Mouse (Mus musculus): Measurements from ENCODE around the gene Bid.

The Bid gene

DNA sequence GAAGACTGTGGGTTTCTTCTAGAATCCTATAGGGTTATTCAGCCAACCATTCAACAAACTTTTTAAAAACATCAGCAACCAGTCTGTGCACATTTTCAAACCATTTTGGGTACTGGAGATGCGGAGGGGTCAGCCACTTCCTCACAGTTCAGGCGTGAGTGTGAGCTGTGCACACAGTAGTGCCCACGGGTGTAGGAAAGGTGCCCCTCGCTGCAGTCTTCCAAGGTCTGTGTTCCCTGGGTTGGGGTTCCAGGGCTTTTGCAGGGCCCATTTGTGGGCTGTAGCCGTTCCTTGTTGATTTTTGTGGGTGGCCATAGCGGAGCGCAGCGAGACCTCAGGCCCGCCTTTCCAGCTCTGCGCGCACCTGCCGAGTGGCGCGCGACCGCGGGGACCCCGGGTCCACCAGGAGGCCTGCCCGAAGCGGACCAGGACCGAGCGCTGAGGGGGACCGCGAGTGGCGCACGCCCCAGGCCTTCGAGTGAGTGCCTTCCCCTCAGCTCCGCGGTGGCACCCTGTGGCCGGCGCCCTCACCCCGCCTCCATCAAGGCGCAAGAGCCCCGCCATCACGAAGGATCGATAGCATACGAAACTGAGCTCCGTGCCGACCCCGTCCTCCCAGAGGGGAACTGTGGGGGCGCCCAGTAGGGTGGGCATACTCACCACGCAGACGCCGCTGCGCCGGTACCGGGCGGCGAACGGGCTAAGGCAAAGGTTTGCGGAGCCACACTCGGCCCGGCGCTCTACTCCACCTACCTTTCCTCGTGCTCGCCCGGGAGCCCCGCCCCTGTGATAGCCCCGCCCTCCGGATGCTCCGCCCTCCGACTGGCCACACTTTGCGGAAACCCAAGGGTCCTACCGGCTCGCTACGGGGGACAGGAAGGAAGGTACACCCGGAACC, at the start of gene Bid:
Gene Bid (minus strand): TSS at position 780 of the 898 bp plus-strand sequence.
- peak; percentile 96 to 97 for DNase-seq (ENCODE audit: low spot score in 2 of 2)

GRCm38 (mm10) chr6:120965814-120966213, 49.2 kb upstream of the Bid start:
- no peak for DNase-seq (ENCODE audit: low spot score in 2 of 2)

DNA sequence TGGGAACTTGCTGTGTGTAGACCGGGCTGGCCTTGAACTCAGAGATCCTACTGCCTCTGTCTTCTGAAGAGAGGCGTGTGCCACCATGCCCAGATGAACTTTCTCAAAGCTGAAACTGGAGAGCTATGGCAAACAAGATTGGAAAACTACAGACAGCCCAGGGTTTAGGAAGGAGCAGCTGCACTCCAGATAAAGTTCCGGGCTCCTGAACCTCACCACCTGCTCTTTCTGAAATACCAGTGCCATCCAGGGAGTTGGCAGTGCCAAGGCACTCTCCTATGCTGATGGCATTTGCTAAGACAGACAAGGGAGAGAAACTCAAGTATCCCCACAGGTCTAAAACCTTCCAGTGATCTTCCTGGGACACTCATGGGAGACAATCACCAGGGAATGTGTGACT, 47.5 kb upstream of the Bid start:
- DNase-seq (ENCODE audit: low spot score in 2 of 2), result no peak

- DNase-seq (ENCODE audit: low spot score in 2 of 2), result no peak
Measured at GRCm38 (mm10) chr6:120960338-120961030, 43.8 kb upstream of the Bid start.

DNA sequence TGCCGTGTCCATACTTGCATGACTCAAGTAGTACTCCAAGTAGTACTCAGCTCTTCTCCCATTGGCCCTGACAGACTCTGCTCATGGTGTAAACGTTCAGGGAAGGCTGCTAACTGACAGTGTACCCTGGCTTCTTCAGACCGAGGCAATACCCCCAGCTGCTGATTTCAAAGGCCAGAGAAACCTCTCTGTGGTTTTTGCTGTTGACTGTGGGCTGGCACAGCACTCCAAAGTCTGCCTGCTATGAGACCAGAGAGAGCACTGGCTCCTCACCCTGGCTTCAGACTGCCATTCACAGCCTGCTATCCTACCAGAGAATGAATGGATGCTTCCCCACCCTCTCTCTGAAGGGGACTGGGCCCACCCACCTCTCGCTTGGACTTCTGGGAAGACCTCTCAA, 40.7 kb upstream of the Bid start:
- no peak for DNase-seq (ENCODE audit: low spot score in 2 of 2)

- DNase-seq (ENCODE audit: low spot score in 2 of 2), result peak in 1 of 2 experiments; percentile 51
Measured at GRCm38 (mm10) chr6:120956259-120957161, 39.9 kb upstream of the Bid start.

GRCm38 (mm10) chr6:120955215-120955614, 38.6 kb upstream of the Bid start:
- no peak for DNase-seq (ENCODE audit: low spot score in 2 of 2)

GRCm38 (mm10) chr6:120954241-120954640, 37.6 kb upstream of the Bid start:
- no peak for DNase-seq (ENCODE audit: low spot score in 2 of 2)

DNA sequence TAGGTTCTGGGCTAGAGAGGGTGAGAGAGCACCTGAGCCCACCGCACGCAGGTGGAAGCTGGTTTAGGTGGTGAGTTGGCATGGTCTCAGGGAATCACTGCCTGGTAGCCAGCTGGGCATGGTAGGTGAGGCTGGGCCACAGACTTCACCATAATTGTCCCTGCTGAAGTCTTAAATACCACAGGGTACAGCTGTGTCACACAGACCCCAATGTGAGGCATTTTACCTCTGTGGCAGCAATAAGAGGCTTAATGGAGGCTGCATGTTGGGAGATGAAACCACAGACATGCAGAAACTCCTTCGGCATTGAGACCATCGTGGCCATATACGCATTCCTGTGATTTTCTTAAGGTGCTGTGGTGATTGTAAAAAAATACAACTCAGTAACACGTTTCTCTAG, 35.8 kb upstream of the Bid start:
- no peak for DNase-seq (ENCODE audit: low spot score in 2 of 2)

DNA sequence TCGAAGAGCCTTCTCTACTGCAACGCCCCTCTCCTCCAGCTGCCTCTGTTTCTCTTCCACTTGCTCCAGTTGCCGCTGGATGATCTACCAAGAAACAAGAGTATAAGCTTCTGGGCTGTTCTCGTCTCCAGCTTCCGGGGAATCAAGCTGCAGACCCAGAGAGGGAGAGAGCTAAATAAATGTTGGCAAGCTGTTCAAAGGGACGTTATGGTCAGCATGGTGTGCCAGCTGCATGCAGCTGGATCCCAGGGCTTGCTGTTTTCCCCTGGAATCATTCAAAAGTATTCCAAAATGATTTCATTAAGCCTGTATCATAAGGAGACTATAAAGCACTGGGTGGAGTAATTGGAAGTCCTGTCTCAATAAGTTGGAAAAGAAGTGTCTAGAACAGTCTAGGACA, 34.7 kb upstream of the Bid start:
- no peak for DNase-seq (ENCODE audit: low spot score in 2 of 2)

GRCm38 (mm10) chr6:120945510-120945909, 28.9 kb upstream of the Bid start:
- no peak for DNase-seq (ENCODE audit: low spot score in 2 of 2)

DNA sequence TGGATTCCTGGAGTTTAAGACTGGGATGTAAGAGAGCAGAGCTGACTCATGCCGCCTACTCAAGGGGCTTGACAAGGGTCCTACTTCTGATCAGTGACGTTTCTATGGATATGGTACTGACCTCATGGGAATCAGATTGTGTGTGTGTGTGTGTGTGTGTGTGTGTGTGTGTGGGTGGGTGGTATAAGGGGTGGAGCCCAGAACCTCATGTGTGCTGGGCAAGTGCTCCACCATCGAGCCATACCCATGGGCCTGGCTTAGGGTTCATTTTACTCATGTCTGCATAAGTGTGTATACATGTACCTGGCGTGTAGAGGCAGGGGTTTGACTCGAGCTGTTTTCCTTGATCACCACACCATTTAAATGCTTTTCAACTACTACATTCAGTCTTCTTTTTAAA, 27.3 kb upstream of the Bid start:
- no peak for DNase-seq (ENCODE audit: low spot score in 2 of 2)

- DNase-seq (ENCODE audit: low spot score in 2 of 2), result no peak
Measured at GRCm38 (mm10) chr6:120943551-120943950, 26.9 kb upstream of the Bid start.

DNA sequence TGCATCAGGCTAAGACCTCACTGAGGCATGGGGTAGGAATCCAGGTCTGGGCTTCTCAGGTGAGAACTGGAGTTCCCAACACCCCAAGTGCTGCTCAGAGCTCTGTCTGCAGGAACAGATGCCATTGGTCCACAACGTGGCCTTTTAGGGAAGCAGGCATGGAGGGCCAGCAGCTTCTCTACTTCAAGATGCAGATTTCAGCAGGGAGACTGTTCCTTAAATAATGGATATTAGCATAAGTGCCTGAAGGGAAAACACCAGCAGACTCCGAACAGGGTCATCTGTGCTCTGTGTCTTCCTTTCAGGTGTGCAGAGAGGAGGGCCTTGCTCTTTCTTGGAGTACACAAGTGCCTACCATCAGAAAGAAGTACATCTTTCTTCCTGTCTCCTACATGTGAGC, 26.4 kb upstream of the Bid start:
- no peak for DNase-seq (ENCODE audit: low spot score in 2 of 2)

GRCm38 (mm10) chr6:120941575-120941974, 24.9 kb upstream of the Bid start:
- DNase-seq (ENCODE audit: low spot score in 2 of 2), result no peak

DNA sequence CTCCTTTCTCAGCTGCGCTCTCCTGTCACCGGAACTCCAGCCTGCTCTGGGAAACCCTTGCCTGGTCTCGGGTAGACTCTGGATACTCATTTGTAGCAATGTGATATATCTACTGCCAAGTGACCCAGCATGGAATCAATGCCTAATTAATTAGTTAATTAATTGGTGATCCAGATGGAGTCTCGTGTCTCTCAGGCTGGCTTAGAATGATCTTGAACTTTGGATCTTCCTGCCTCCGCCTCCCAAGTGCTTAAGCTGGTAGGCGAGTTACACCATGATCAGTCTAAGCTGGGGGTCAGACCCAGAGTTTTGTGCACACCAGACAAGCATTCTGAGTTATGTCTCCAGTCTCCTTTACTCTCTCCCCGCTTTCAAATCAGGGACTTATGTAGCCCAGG, 24.4 kb upstream of the Bid start:
- no peak for DNase-seq (ENCODE audit: low spot score in 2 of 2)

DNA sequence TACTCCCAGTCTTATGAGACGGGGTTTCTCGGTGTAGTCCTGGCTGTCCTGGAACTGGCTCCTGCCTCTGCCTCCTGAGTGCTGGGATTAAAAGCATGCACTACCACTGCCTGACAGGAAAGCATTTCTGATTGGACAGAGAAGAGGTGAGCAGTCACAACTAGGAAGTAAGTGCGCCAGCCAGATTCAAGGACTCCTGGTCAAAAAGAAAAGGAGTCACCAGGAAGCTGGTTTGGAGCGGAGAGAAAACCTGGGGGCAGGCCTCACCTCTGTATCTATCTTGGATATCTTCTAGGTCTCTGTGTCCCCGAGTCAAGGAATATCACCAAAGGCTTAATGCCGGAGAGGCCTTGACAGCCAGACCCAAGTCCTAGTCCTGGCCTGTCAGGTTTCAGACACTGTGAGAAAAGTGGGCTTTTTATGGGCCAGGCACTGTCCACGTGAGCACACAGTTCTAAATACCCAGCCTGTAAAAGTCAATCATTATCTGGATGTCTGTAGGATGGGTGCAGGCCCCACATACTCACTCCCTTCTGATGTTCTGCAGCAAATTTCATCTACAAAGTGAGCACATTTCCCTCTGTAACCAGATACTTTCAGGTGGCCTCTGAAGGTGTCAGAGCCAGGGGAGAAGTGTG, 23.9 kb upstream of the Bid start:
- DNase-seq (ENCODE audit: low spot score in 2 of 2), result no peak

DNA sequence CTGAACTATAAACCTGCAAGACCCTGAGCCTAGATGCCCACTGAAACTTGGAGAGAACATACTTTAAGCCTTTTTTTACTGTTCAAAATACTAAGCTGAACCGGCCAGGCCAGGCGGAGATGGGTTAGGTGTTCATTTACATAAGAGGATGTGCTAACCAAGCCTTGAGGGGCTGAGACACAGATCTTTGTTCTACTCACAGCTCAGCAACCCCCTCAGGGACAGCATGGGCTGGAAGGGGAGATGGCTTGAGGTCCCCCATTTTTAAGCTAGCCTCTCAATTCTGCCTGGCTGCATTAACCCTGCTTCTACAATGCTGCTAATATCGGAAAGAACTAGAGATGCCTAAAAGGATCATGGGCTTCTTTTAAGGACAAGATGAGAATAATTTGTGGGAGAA, 23.1 kb upstream of the Bid start:
- DNase-seq (ENCODE audit: low spot score in 2 of 2), result no peak

DNA sequence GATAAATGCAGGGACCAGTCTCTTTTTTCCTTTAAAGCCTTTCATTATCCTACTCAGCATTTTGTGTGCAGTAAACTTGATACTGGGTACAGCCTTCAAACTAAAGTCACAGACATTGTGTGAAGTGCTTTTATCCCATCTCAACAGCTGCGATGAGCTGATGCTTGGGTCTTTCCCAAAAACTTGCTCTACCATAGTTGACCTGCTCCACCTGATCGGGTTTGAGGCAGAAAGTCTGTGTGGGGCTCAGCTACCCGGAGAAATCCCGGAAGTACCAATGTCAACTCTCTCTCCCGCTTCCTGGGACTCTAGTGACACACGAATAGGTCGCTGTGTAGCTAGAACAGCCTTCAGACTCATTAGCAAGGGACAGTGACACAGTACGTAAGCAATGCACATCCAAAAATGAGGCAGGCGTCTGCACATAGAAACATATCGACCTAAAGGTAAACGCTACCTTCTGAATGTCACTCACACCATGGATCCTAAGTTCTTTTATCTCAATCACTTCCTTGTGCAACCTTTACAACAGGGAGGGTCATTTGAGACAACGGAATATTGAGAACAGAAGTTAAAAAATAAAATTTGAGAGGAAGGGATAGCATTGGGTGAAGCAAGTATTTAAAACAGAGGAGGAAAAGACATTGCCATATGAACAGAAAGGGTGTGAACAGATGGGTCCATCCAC, 22.3 kb upstream of the Bid start:
- no peak for DNase-seq (ENCODE audit: low spot score in 2 of 2)

GRCm38 (mm10) chr6:120937999-120938608, 21.5 kb upstream of the Bid start:
- no peak for DNase-seq (ENCODE audit: low spot score in 2 of 2)

All from spleen, postnatal 4 days (tissue).